Mouse (Mus musculus): ENCODE measurements at regions not wholly inside any gene's neighbourhood (a gene's known extent, or its start where the extent isn't known, plus 50 kb on each side); places are given as distances from the start of the nearest gene placed in this dataset.

GRCm38 (mm10) chr11:109071340-109071739 is 72.8 kb downstream of the E030025P04Rik start:
- Histone ChIP-seq H3K36me3 (ENCODE audit: control insufficient read depth, insufficient read depth) (no peaks in the 10 kb centered on the region), H3K4me3 (ENCODE audit: low read depth, low read length) (no peak overlapping the region), H3K9ac (ENCODE audit: low read depth, low read length) (no peak overlapping the region), H3K4me1 (replicated peaks; ENCODE audit: control insufficient read depth, insufficient read depth, low read length) (peaks cover 4% of the 10 kb centered on the region), H3K27ac (ENCODE audit: low read depth, low read length) (no peak overlapping the region), H3K9me3 (ENCODE audit: control insufficient read depth) (no peaks in the 10 kb centered on the region), H3K4me2 (replicated peaks; ENCODE audit: low read depth) (no peak overlapping the region), H3K27me3 (replicated peaks; ENCODE audit: control insufficient read depth, insufficient read depth, low read length) (no peaks in the 10 kb centered on the region)
- WGBS: 73% methylated on average over 2 of the region's 2 CpGs
- no peak for ATAC-seq
- TF ChIP-seq CTCF (IDR thresholded peaks at IDR 0.05; ENCODE audit: low read depth): no peak

- H3K4me3 ChIP-seq (ENCODE audit: low read depth, low read length): no peak overlapping the region
- H3K36me3 ChIP-seq (ENCODE audit: control insufficient read depth, insufficient read depth): no peaks in the 10 kb centered on the region
- H3K27me3 ChIP-seq (replicated peaks; ENCODE audit: control insufficient read depth, insufficient read depth, low read length): no peaks in the 10 kb centered on the region
- H3K27ac ChIP-seq (ENCODE audit: low read depth, low read length): no peak overlapping the region
- no peak for ATAC-seq
- H3K9me3 ChIP-seq (ENCODE audit: control insufficient read depth): no peaks in the 10 kb centered on the region
- 24% methylated on average over 9 of the region's 9 CpGs for WGBS
- no peak overlapping the region for H3K4me2 ChIP-seq (replicated peaks; ENCODE audit: low read depth)
- no peak overlapping the region for H3K9ac ChIP-seq (ENCODE audit: low read depth, low read length)
- no peak for TF ChIP-seq CTCF (IDR thresholded peaks at IDR 0.05; ENCODE audit: low read depth)
- peaks cover 4% of the 10 kb centered on the region for H3K4me1 ChIP-seq (replicated peaks; ENCODE audit: control insufficient read depth, insufficient read depth, low read length)
Observed at GRCm38 (mm10) chr11:109070412-109070811, 73.8 kb downstream of the E030025P04Rik start.

GRCm38 (mm10) chr11:109069326-109069709 is 74.9 kb downstream of the E030025P04Rik start:
- H3K36me3 ChIP-seq (ENCODE audit: control insufficient read depth, insufficient read depth): no peaks in the 10 kb centered on the region
- TF ChIP-seq CTCF (IDR thresholded peaks at IDR 0.05; ENCODE audit: low read depth): no peak
- no peaks in the 10 kb centered on the region for H3K9me3 ChIP-seq (ENCODE audit: control insufficient read depth)
- no peak overlapping the region for H3K4me2 ChIP-seq (replicated peaks; ENCODE audit: low read depth)
- H3K4me1 ChIP-seq (replicated peaks; ENCODE audit: control insufficient read depth, insufficient read depth, low read length): peaks cover 4% of the 10 kb centered on the region
- ATAC-seq: 0 out of 2 replicates have a peak, but pooled peaks have one; percentile 16
- H3K27ac ChIP-seq (ENCODE audit: low read depth, low read length): no peak overlapping the region
- 57% methylated on average over 6 of the region's 6 CpGs for WGBS
- H3K4me3 ChIP-seq (ENCODE audit: low read depth, low read length): no peak overlapping the region
- no peak overlapping the region for H3K9ac ChIP-seq (ENCODE audit: low read depth, low read length)
- H3K27me3 ChIP-seq (replicated peaks; ENCODE audit: control insufficient read depth, insufficient read depth, low read length): no peaks in the 10 kb centered on the region

- no peak overlapping the region for H3K27ac ChIP-seq (ENCODE audit: low read depth, low read length)
- no peaks in the 10 kb centered on the region for H3K36me3 ChIP-seq (ENCODE audit: control insufficient read depth, insufficient read depth)
- H3K9me3 ChIP-seq (ENCODE audit: control insufficient read depth): no peaks in the 10 kb centered on the region
- TF ChIP-seq CTCF (IDR thresholded peaks at IDR 0.05; ENCODE audit: low read depth): no peak
- ATAC-seq: peak; percentile 33; the same call in 1 of the 2 replicates
- H3K4me1 ChIP-seq (replicated peaks; ENCODE audit: control insufficient read depth, insufficient read depth, low read length): peaks cover 4% of the 10 kb centered on the region
- peak overlapping the region; percentile 17; the same call in 1 of the 2 replicates for H3K4me2 ChIP-seq (replicated peaks; ENCODE audit: low read depth)
- H3K27me3 ChIP-seq (replicated peaks; ENCODE audit: control insufficient read depth, insufficient read depth, low read length): no peaks in the 10 kb centered on the region
- 33% methylated on average over 22 of the region's 22 CpGs for WGBS
- H3K9ac ChIP-seq (ENCODE audit: low read depth, low read length): no peak overlapping the region
- H3K4me3 ChIP-seq (ENCODE audit: low read depth, low read length): no peak overlapping the region
Observed at GRCm38 (mm10) chr11:109068371-109069325, 75.5 kb downstream of the E030025P04Rik start.

DNA sequence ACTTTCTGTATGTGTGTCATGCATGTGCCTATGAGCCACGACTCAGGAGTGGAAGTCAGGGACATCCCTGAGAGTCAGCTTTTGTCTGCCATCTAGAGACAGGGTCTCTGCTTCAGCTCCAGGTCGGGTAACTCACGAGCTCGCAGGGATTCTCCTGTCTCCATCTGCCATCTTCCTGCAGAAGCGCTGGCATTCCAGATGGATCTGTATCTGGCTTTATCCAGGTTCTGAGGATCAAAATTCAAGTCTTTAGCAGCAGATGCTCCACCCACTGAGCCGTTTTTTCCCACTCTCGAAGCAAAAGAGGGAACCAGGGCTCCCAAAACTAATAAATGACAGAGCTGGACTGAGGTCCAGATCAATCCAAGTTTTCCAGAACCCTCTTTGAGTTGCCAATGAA is 76.4 kb downstream of the E030025P04Rik start:
- Histone ChIP-seq H3K4me1 (replicated peaks; ENCODE audit: control insufficient read depth, insufficient read depth, low read length) (peaks cover 4% of the 10 kb centered on the region), H3K9me3 (ENCODE audit: control insufficient read depth) (no peaks in the 10 kb centered on the region), H3K4me3 (ENCODE audit: low read depth, low read length) (no peak overlapping the region), H3K4me2 (replicated peaks; ENCODE audit: low read depth) (no peak overlapping the region), H3K27me3 (replicated peaks; ENCODE audit: control insufficient read depth, insufficient read depth, low read length) (no peaks in the 10 kb centered on the region), H3K27ac (ENCODE audit: low read depth, low read length) (no peak overlapping the region), H3K9ac (ENCODE audit: low read depth, low read length) (no peak overlapping the region), H3K36me3 (ENCODE audit: control insufficient read depth, insufficient read depth) (no peaks in the 10 kb centered on the region)
- no peak for TF ChIP-seq CTCF (IDR thresholded peaks at IDR 0.05; ENCODE audit: low read depth)
- no peak for ATAC-seq
- WGBS: 72% methylated on average over 7 of the region's 7 CpGs

DNA sequence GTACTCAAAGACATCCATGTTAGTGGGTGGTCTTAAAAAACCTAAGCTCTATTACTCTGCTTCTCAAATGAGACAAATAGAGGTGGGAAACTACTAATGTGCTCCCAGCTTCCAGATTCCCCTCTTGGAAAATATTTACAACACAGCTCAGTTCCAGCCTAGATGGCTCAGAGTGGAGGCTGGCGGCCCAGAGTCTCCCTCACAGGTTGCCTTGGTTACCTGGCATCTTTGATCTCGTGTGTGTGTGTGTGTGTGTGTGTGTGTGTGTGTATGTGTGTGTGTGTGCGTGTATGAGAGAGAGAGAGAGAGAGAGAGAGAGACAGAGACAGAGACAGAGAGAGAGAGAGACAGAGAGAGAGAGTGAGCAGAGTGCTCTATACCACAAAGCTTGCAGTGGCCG is 82.2 kb downstream of the E030025P04Rik start:
- WGBS: 67% methylated on average over 4 of the region's 4 CpGs
- no peak for TF ChIP-seq CTCF (IDR thresholded peaks at IDR 0.05; ENCODE audit: low read depth)
- H3K27me3 ChIP-seq (replicated peaks; ENCODE audit: control insufficient read depth, insufficient read depth, low read length): no peaks in the 10 kb centered on the region
- H3K4me1 ChIP-seq (replicated peaks; ENCODE audit: control insufficient read depth, insufficient read depth, low read length): no peaks in the 10 kb centered on the region
- H3K4me3 ChIP-seq (ENCODE audit: low read depth, low read length): no peak overlapping the region
- H3K4me2 ChIP-seq (replicated peaks; ENCODE audit: low read depth): no peak overlapping the region
- no peak for ATAC-seq
- H3K36me3 ChIP-seq (ENCODE audit: control insufficient read depth, insufficient read depth): no peaks in the 10 kb centered on the region
- no peaks in the 10 kb centered on the region for H3K9me3 ChIP-seq (ENCODE audit: control insufficient read depth)
- no peak overlapping the region for H3K9ac ChIP-seq (ENCODE audit: low read depth, low read length)
- no peak overlapping the region for H3K27ac ChIP-seq (ENCODE audit: low read depth, low read length)
